Mouse (Mus musculus) skeletal muscle tissue, adult 2 months (tissue): ENCODE measurements around the gene Bbs9.
A peak's percentile ranks its signal among the peaks of the same experiment; 100 is the strongest.

Experiments used
- DNase-seq: peaks from one replicate; pipeline ENCODE4 v3.0.0-alpha.2; 2012; ENCODE audit warnings: low read depth, low spot score

The Bbs9 gene

DNA sequence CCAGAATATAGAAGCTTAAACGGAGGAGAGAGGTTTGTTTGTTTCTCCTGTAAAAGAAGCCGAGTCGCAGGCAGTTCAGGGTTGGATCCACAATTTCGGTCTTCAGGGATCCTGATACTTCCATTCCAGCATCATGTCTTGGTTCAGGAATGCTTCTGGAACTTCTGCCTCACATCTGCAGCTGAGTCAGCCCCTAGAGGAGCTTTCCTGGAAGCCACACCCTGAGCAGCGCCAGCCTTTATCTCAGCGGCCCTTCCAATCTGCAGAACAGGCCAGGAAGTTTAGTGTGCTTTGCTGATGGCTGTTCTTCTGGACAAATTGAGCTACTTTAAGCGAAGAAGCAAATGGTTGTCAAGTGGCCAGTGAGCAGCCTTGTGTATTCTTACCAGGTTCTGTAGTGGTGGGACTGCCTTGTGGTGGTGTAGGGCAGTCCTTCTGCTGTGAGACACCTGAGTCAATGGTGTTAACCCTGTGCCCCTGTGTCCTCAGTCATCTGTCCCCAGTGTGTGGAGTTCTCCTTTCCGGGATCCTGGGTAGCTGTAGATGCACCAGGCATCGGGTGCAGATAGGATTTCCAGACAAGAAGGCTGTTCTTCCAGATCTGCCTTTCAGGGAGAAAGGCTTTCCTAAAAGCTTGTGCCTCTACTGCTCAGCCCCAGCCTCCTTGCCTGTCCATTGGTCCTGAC, 157.4 kb downstream of the Bbs9 start:
- DNase-seq: peak; percentile 80

DNA sequence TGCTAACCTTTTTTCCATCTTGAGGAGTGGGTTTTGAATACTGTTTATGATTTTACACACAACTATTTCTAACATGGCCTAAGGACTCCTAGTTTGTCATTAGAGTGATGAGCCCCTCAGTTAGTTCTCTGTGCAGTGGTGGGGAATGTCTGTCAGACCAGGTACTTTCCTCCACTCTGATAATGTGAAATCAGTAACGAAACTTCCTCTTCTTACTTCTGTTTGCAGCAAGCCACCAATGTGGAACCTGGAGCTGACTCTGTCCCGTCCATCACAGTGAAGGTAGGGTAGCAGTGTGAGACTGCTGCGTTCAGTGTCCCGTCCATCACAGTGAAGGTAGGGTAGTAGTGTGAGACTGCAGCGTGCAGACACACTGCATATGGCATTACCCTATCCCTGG, 163.0 kb downstream of the Bbs9 start:
- DNase-seq: no peak

DNA sequence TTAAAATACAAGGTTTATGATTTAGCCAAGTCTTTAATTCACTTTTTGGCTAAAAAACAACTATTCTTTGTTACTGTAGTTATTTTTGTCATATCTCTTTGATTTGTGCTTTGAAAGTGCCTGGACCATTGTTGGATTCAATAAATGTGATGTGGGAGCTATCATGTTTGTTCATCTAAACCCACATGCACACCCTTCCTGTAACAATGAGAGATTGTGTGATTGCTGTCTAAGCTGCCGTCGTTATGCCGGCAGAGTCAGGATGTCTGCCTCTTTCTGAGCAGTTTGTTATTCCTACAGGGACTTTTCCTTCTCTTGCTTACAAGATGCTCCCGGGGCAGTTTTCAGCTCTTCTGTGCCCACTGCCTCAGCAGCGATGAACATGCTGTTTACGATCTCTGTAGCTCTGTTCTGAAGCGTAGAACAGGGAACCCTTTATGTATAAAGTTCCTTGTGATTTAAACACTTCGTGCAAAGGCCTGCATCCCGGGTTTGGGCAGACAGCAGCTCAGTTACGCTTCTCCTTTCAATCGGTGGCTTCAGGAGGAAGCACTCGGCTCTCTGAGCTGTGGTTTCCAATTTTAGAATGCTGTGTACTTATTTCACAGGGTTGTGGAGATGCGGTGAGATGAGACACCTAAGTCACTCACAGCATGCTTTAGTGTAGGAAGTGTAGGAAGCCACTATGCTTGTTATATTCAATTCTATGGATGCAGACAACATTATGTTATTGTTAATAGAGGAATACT, 165.3 kb downstream of the Bbs9 start:
- DNase-seq: no peak

DNA sequence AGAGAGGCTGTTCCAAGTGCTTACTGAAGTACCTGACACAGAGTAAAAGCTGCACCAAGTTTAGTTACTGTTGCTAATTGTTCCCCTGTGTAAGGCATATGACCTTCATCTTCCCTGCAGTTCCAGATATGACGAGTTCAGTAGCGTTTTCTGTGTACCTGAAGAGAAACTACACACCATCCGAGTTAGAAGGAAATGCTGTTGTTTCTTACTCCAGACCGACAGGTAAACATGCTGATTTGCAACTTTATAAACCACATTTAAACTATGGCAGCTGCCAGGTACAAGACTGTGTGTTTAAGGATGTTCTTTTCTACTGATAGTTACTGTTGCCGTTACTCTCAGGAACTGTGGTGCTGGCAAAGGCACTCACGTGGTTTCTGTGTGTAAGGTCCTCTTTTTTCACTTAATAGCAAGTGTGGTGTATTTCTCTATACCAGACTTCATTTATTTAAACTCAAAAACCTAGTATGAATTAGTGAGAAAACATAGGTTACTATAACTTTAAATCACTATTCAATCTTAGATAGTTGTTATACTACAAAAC, 170.4 kb downstream of the Bbs9 start:
- DNase-seq: no peak

DNA sequence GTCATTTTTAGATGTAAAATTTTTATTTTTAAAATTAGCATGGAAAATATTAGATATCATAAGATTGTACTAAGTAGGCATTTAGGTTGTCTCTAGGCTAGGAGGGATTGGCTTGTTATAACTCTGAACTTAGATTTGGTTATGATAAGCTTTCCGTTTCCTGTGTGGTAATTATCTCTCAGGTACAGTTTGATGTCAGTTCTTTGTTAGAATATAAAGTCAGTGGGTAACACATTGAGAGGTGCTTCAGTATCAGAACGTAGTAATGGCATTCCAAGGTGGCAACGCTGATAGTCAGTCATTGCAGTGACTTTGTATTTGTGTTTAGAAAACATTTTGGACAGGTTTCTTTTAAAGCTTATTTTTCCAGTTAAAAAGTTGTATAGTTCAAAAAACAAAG, 170.9 kb downstream of the Bbs9 start:
- DNase-seq: no peak

DNA sequence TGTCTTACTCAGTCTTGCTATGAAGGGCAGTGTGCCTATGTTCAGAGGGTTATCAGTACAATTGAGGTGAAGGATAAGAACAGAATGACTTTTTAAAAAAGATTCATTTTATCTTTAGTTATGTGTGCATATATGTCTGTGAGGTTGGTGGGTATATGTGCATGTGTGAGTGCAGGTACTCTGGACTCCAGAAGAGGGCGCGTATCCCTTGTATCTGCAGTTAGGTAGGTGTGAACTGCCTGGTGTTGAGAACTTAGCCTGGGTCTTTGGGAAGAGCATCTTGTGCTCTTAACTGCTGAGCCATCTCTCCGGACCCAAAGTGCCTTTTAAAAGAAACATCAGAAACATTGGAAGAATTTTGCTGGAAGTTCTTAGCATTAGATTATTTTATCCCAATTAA, 172.6 kb downstream of the Bbs9 start:
- DNase-seq: no peak

DNA sequence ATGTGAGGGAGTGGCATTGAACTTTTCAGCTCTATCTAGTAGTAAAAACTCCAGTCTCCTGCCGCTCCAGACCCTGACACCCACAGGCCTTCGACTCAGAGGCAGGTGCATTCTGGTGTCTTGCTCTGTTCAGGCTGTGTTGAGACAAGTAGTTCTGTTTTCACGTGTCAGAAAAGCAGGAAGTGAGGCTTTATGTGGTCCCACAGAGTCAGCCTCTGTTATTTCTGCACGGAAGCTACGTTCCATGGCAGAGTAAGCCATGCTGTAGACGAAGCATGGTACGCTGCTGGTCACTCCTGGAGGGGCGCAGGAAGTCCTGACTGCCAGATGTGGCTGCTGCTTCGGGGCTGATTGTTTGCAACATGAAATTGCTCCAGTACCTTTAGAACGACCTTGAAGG, 174.1 kb downstream of the Bbs9 start:
- no peak for DNase-seq

DNA sequence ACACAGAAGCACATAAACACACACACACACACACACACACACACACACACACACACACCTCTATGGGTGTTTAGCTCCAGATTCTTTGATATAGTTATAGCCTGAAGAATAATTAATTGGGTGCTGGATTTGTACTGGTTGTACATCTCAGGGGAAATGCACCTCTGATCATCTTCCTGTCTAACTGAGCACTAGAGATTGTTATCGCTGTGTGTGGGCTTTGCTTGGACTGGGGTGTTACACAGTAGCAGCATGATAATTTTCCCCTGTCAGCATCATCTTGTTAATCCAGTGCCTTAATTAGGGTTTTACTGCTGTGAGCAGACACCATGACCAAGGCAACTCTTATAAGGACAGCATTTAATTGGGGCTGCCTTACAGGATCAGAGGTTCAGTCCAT, 175.3 kb downstream of the Bbs9 start:
- DNase-seq: no peak

DNA sequence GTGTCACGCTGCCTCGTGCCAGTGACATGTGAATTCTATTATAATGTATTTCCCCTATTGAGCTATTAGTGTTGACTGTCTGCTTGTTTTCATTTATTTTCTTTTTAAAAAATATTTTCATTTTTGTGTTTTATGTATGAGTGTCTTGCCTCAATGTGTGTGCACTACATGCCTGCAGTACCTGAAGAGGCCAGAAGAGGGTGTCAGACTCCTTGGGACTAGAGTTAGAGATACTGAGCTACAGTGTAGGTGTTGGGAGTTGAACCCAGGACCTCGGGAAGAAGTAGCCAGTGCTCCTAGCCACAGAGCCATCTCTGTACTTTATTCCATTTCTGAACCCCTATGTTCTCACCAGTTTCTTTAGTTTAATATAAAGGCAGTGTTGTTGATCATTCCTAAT, 176.1 kb downstream of the Bbs9 start:
- DNase-seq: no peak

DNA sequence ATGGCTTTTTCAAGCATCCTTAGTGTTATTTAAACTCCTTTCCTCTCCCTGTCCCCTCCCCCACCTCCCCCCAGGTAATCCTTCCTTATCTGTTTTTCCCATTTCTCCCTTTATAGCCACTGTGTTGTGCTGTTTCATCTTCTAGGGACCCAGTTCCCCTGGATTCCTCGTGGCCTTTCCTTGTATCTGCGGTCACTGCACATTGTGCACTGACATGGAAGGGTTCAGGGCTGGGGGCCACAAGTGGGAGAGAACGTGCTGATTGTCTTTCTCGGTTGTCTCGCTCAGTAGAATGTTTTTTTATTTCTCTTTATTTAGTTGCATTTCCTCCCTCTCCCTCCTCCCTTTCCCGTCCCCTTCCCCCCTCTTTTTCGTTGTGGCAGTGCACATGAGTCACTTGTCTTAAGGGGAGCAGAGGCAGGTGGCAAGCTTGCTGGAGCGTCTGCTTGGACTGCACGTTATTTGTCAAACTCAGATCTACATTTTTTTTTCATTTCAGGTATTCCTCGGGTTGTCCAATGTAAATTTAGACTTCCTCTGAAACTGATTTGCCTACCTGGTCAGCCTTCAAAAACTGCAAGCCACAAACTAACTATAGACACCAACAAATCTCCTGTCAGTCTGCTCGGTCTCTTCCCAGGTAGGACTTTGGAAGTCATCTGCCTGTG, 179.3 kb downstream of the Bbs9 start:
- DNase-seq: no peak

DNA sequence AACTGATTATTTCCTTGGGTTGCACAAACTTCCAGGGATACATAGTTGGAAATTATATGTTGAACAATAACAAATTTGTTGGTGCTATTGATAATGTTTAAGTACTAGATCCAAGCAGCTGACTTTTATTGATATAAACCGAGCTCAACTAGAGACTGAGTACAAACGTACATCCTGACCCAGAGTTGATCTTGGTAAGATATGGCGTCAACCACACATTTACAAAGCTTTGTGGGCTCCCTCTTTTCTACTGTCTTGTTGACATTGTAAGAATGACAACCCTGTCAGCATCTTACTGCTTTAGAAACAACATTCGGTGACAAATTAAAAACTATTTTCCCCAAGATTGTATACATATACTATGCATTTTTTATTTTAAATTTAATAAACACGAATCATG, 181.7 kb downstream of the Bbs9 start:
- no peak for DNase-seq

DNA sequence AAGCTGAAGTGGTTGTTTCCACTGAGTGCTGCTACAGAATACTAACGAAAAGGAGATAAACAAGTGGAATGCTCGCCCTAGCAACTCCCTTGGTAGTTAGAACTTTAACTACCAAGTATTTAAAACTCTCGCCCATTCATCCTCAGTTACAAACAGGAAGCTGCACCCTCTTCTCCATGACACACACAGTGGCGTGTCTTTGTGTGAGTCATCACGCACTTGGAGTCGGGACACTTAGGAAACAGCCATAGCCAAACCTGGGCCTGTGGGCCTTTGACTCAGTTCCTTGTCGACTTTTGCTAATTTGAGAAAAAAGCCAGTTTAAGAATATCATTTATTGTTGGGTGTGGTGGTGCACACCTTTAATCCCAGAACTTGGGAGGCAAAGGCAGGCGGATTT, 189.6 kb downstream of the Bbs9 start:
- no peak for DNase-seq

DNA sequence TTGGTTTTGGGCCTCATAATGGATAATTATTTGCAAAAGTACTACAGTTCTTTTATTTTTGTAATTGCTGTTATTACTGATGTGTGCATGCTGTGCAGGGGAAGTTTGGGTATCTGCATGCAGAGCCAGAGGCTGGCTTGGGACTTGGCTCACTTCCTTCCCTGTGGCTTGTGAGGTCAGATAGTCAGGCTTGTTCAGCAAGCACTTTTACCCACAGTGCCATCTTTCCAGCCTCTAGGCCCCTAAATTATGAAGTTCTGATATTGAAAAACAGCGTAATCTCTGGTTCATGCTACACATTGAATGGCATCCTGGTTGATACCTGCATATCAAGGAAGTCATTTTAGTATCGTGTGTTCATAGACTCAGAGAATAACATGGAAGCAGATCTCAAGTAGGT, 197.4 kb downstream of the Bbs9 start:
- no peak for DNase-seq

DNA sequence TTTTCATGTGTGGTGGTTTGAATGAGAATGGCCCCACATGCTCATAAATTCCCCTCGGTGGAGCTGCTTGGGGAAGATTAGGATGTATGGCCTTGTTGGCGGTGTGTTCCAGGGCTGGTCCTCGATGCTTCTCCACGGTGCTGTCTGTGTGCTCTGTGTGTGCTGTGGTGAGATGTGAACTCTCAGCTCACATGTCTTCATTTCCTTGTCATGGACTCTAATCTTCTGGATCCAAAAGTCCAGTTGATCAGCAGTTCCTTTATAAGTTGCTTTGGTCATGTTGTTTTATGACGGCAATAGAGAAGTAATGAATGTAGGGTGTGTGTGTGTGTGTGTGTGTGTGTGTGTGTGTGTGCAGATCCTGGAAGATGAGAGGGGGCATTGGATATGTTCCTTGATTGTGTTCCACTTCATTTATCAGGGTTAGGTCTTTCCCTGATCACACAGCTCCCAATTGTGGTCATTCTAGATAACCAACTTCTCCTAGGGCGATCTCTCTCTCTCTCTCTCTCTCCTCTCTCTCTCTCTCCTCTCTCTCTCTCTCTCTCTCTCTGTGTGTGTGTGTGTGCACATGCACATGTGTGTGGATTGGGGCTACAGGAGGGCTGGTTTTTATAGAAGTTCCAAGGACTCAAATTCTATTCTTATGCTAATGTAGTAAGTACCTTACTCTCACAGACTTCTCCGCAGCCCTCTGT, 201.8 kb downstream of the Bbs9 start:
- no peak for DNase-seq

DNA sequence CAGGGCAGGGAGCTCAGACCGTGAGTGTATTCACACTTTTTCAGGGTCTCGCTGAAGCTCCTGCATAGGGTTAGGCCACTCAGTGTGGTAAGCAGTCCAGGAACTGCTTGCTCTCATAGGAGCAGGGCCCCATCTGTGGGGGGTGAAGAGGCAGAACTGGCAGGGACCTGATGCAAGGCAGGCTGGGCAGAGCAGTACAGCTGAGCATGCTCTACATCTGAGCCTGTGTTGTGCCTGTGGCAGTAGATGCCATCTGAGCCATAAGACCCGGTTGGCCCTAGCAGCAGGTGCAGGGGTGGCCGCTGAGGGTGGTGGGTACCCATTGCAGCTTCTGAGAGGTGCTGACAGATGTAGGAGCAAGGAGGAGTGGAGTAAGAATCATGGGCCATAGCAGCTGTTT, 202.5 kb downstream of the Bbs9 start:
- no peak for DNase-seq

DNA sequence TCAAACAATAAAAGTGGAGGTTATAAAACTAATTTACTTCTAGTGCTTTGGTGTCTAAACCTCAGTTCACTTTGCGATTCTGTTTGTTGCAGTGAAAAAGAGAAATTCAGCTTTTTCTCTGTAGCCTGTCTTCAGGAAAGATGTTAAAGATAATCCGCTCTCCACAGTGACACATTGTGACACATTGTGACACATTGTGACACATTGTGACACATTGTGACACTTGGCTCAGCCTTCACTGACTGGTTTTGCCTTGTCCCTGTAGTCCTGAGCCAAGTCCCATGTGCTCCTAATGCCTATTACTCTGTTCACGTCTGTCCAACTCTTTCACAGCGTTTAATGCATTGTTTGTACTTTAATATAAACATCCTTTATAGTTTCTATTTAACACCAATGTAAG, 203.0 kb downstream of the Bbs9 start:
- DNase-seq: no peak

DNA sequence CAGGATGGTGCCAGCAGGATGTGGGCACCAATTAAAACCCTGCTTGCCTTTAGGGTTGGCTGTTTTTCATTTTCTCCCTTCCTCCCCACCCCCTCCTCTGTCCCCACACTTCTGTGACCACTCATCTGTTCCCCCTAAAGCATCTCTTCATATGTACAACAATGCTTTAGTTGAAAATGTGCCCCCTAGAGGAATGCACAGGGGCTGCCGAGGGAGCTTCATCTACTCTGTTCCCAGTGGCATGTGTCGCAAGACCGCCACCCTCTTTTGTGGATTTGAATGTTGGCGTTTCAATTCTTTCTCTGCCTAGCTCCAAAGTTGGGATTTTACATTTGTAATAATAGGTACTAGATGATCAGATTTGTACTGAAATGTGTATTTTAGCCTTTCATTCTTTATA, 204.0 kb downstream of the Bbs9 start:
- DNase-seq: no peak

DNA sequence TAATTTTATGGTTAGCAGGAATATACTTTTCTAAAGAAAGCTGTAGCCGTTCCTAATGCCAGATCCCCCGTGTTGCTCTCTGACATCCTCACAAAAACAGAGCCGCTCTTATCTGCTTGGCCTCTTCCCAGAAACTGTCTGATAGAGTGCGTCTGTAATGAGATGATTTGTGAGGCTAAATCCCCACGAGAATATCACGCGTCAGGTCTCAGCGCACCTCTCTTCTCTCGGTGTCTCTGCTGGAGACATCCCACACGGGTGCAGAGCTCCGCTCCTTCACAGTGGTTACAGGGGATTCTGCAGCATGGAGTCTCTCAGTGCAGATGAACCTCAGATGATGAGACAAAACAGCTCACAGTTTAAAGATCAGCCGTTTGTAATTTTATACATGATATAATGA, 204.5 kb downstream of the Bbs9 start:
- DNase-seq: no peak

DNA sequence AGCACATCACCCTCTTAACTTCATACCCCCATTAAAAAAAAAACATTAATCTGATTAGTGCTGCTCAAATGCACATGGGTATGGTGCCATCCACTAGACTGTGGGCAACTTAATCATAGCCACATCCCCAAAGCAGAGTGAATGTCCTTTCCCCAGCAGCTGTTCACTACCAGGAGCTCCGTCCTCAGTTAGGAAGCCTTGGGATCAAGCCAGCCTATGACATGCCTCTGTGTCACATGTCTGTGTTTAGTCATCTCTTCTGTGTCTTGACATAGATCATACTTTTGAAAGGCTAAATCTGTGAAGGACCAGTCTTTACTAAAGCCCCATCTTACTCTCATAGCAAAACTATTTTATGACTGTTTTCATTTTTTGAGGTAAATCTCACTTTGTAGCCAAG, 205.0 kb downstream of the Bbs9 start:
- DNase-seq: peak; percentile 23

DNA sequence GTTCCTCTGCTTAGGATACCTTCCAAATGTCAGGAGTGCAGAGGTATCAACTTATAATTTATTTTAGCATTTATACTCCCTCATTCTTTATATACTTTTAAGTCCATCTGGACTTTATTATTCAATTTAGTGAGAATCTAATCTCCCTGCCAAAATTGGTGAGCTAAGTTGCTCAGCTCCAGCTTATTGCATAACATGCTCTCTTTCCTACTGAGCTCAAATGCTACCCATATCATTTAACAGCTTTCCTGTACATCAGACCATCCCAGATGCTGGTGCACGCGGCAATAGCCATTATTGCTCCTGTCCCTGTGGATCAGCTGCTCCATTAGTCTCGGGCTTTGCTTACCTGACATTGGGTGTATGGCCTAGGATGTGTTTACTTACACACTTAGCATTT, 208.3 kb downstream of the Bbs9 start:
- peak; percentile 47 for DNase-seq

DNA sequence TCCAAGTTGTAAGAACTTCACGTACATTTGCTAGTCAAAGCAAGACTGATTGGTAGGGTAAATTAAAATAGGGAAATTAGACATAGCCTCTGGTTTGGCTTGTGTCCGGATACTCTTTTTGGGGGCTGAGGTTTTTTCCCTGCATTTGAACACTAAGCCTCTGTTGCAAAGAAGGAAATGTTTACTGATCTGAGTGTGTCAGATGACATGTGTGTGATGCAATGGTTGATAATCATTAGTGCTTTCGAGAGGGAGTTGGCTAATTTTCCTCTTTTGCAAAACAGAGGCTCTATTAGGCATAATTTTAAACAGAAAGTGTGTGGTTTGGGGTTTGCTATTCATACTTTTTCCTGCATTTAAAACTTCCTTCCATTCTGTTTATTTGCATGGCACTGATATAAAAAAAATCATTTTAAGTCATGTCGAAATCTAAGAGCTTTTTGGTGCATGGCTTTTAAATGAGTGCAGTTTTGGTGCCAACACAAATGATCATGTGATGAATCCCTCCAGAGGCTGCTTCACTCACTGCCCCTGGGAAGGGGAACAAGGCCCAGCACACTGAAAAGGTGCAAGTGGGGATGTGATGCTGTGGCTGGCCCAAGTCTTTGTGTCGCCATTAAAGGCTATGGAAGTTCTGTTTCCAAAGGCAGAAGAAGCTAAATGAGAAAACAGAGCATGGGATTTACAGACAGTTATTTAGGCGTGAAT, 211.4 kb downstream of the Bbs9 start:
- no peak for DNase-seq

DNA sequence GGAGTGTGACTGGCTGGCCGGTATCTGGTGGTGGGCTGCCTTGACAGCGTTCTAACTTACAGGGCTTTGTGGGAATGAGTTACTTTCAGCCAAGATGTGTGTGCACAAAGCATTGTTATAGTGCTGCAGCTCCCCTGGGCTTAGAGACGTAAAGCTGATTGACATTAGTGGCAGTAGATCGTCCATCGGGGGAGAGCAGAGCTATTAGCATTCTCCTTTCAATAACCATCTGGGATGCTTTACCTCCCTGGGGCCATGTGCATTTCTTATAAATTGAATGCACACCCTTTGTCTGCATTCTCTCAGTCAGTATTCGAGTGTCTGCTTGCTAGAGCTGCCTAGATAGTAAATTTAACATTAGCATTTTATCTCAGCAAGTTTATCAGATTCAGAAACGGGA, 214.7 kb downstream of the Bbs9 start:
- no peak for DNase-seq
